ENCODE assay signal across 24 mouse cellular contexts in genomic region chr5:119601390-119601789, GRCm38 (mm10).
"Had no signal": no experiment of that assay in that cellular context is flagged by ENCODE, and none has a peak within 500 bp of the region (broad histone marks: within the 10 kb centered on the region; RNA-seq: fewer than 3 reads in every experiment).

No protein-coding gene starts in this region.

- H3K27ac ChIP-seq: heart, embryonic 10.5 days; hindbrain, embryonic 10.5 days; hindbrain, embryonic 12.5 days; hindbrain, embryonic 14.5 days; intestine, embryonic 15.5 days; layer of hippocampus, adult 2 months; left cerebral cortex, adult 2 months; limb, embryonic 10.5 days; limb, embryonic 12.5 days had no signal

- H3K36me3 ChIP-seq: heart, embryonic 10.5 days; heart, embryonic 12.5 days; hindbrain, embryonic 10.5 days; hindbrain, embryonic 12.5 days; intestine, embryonic 15.5 days; limb, embryonic 10.5 days; limb, embryonic 12.5 days had no signal

- DNase-seq: gastrocnemius, postnatal 14 days; gastrocnemius, postnatal 36 days; heart, adult 18-20 months; heart, postnatal 10 days; heart, postnatal 4 days; kidney, adult 18-20 months; kidney, adult 8-10 months; kidney, postnatal 10 days; kidney, postnatal 25 days; kidney, postnatal 4 days; liver had no signal

- H3K4me3 ChIP-seq: heart, embryonic 10.5 days; heart, embryonic 12.5 days; hindbrain, embryonic 10.5 days; hindbrain, embryonic 12.5 days; intestine, embryonic 15.5 days; layer of hippocampus, adult 2 months; left cerebral cortex, adult 2 months; limb, embryonic 10.5 days; limb, embryonic 12.5 days had no signal

- H3K27me3 ChIP-seq: hindbrain, embryonic 12.5 days; intestine, embryonic 15.5 days had no signal

- ATAC-seq: hindbrain, embryonic 16.5 days; inflammation-experienced regulatory T-cells, adult 6 months; intestine, embryonic 15.5 days; intestine, postnatal 0 days had no signal

- H3K4me1 ChIP-seq: heart, embryonic 12.5 days had no signal

- H3K9me3 ChIP-seq: heart, embryonic 12.5 days; hindbrain, embryonic 12.5 days; limb, embryonic 10.5 days had no signal

- H3K4me2 ChIP-seq: heart, embryonic 12.5 days; hindbrain, embryonic 12.5 days; hindbrain, embryonic 14.5 days; intestine, embryonic 15.5 days; limb, embryonic 12.5 days had no signal

- H3K9ac ChIP-seq: heart, embryonic 12.5 days; hindbrain, embryonic 12.5 days; hindbrain, embryonic 14.5 days; intestine, embryonic 15.5 days; limb, embryonic 12.5 days had no signal
